Mouse (Mus musculus): ENCODE data around the gene Mtg2.

The Mtg2 gene

DNA sequence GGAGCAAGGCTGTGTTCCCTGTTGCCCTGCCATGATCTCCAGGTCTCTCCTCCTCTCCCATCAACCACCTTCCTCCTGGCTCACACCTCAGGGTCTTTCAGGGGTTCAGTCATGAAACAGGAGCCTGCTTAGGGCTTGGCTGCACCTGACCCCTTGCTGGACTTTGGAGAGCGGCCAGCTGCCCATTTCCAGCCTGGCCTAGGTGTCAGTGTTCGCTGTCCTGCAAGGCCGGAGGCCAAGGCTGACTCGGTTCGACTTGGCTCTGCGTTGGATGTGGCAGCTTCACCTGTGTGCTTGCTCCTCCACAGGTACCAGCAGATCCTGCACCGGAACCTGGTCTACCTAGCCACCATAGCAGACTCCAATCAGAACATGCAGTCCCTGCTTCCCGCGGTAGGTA lies 17.4 kb upstream of the Mtg2 start:
- no peak for DNase-seq

DNA sequence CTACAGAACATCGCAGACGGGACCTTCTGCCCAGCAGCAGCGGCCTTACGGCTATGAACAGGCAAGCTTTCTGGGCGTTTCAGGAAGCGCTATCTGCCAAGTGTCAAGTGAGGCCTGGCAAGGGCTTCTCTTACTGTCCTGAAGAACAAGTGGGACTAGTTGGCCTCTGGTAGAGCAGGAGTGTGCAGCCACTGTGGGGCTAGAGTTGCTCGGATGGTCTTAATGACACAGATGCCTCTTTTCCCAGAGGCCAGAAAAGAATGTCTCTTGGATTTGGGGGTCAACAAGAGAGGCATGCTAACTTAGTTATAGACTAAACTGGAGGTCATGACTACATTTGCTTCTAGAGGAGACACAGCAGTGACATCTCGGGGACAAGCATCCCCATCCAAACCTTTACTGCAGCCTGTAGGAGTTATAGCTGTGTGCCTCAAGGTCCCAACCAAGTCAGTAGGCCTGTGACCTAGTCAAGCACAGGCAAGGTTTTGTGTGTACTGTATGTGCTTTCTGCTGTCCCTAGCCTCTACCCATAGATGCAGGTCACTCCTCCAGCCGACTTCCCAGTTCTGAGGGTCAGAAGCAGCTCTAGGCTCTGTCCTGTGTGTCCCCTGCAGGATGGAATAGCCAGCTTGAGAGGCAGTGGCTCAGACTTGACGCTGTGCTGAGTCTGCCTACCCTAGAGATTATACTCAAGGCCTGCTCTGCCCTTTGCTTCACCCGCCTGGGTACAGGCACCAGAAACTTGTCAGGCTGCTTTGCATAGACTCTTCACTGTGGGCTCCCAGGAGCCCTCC lies 6.9 kb upstream of the Mtg2 start:
- DNase-seq: no peak

DNA sequence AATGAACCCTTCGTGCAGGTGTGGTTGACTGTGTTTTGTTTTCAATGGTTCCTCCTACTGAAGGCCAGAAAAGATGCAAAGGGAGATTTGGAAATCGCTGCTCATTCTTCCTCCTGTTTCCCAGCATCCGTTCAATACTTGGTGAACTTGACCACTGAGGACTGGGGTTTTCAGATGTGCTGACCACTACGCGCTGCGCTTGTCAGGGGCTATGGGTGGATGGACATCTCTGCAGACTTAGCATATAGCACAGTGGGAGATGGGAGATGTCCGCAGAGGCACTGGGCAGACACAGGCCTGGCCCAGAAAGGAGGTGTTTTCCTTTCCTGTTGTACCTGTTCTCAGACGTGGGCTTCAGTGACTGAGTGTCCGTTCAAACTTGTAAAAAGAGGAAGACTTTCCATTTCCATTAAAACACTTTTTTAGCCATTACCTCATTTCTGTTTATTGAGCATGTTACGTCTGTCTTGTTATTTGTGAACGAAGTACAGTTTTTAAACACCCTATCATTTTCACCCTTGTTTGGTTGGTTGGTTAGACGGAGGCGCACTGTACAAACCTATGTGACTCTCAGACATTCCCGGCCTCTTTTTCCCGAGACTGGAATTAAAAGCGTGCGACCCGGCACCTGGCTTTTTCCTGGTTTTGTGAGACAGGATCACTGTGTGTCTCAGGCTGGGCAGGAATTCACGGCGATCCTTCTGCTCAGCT lies 463 bp upstream of the Mtg2 start:
- no peak for DNase-seq

DNA sequence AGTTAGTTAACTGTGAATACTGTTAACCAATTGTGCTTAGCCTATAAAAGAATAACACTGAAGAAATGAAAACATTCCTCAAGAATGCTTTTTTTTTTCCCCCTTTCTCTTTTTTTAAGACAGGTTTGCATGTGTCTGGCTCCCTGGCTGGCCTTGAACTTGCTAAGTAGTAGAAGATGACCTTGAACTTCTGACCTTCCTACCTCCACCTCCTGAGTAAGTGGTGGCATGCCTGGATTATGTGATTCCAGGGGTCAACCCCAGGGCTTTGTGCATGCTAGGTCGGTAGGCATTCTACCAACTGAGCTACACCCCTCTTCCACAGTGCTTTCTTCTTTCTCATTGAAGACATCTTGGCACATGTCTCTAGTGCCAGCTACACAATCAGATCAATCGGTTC lies 1.3 kb downstream of the Mtg2 start:
- DNase-seq: no peak

DNA sequence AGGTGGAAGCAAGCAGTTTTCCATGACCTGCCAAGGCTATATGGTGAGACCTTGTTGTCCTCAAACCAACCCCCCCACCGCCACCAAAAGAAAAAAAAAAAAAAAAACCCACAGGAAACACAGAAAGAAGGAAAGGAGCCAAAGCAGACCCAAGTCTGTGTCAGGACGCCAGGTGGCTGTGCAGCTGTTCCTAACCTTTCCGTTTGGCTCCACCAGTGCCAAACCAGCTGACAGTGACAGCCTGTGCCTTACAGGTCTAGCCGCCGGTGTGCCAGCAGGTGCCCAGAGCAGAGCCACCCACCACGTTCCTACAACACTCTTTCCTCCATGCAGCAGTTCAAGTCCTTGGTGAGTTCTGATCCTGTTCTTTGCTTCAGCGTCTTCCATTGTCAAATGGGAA lies 2.5 kb downstream of the Mtg2 start:
- peak; percentile 47 for DNase-seq

DNA sequence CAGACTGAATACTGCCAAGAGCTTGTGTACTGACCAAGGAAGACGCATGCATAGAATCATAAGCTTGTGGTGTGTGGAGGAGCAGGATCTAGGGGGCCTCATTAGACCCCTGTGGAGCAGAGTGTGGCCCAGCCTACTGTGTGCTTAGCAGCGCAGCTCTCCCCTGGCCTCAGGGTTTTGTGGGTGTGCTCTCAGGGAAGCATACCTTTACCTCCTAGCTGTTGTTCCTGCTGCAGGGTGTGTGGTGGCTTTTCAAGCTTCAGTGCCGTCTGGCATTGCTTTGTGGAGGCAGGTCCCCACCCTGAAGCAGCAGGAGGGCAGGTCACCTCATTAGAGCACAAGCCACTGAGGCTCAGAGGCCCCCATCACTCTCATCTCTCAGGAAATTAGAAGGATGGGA lies 7.2 kb downstream of the Mtg2 start:
- no peak for DNase-seq

DNA sequence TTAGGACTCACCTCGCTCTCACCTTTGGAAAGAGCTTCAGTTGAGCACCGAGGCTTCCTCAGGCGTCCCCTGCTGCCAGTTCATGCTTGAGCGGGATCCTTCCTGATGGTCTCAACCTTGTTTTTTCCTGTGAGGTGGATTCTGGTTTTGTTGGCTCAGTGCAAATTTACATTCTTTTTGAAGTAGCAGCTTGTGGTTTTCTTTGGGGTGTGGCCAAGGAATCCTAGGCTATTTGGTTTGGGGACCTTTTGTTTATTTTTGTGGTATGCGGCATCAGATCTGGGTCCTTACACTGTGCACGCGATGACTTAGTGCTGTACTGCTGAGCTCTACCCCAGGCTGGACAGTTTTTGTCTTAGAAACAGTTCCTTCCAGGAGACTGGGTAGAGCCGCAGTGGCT lies 10.3 kb downstream of the Mtg2 start:
- DNase-seq: no peak

DNA sequence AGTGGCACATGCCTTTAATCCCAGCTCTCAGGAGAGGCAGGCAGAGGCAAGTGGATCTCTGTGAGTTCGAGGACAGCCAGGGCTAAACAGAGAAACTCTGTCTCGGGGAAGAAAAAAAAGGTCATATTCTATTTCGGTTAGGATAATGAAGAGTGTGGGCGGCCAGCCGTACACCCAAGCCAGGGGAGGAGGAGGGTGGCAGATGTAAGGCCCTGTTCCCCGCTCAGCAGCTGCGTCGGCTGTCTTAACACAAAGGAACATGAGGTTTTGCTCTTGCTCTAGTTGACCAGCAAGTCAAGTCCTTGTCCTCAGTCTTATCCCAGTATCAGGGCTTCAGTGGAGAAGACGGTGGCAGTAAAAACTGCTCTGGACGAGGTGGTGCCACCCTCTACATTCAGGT lies 12.7 kb downstream of the Mtg2 start:
- no peak for DNase-seq

DNA sequence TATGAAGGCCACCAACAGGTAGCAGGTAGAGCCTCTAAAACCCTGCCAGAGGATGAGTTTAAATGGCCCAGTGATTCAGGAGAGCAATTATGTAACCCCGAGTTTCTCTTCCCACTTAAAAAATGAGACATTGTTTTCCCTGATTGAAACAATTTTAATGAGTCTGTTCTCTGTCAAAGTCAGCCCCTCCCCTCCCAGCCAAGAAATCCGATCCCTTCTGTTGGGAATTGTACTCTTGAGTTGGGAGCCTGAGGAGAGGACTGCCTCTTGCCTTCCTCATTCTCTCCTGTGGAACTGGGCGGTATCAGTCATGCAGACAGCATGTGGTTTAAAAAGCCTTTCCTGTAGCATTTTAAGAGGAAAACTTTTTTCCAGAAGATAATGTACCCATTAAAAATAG lies 14.2 kb downstream of the Mtg2 start:
- DNase-seq: no peak

DNA sequence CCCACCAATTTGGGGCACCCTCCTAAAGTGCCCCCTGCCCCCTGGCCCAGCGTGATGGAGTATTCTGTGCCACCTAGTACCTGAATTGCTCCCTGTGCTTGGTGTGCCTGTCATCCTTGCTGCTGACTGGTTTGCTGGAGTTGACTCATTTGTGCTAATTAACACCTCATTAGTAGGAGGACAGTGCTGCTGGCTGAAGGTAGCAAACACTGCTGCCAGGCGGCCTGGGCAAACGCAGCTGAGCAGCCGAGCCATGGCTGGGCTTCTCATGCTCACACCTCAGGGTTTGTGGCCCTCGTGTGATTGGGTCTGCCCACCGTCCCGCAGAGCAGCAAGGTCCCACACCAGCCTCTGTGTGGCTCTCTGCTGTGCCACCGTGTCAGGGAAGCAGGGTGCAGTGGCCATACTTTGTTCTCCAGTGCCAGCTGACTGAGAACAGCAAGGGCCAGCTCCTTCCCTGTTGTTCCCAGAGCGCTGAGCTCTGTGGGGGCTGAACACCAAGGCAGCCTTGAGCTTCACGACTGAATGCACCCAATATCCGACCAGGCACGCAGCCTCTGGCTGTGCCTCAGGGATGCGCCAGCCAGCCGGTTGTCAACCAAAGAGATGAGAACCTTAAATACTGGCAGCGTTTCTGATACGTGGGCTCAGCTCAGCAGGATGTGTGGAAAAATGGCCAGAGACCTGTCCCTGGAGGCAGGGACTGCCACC lies 15.7 kb downstream of the Mtg2 start:
- no peak for DNase-seq

DNA sequence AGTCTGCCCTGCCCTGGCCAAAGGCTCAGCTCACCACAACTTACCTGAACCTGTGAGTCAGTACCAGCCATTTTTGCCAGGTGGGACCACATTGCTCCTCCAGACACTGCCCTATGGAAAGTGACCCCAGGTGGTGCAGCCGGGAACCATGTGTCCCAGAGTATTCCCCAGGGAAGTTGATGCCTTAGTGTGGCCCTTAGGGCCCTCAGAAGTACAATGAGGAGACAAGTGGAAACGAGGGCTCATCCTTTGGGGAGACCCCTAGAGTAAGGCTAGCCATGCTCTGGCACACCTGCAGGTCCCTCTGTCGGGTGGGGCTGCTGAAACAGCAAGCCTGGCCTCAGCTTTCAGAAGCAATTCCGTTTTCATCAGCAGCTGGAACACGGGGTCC lies 16.2 kb downstream of the Mtg2 start:
- no peak for DNase-seq

DNA sequence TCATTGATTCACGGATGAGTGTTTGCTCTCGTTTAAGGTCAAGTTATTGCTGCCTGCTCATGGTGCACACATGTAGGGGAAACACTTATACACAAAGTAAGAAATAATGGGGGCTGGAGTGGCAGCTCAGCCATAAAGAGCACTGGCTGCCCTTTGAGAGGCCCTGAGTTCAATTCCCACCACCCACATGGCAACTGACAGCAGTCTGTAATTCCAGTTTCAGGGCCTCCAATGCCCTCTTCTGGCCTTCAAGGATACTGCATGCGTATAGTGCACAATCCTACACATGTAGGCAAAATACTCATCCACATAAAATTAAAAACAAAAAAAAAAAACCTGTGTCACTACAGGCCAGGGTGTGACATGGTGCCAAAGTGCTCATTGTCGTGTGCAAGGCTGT lies 17.1 kb downstream of the Mtg2 start:
- no peak for DNase-seq

DNA sequence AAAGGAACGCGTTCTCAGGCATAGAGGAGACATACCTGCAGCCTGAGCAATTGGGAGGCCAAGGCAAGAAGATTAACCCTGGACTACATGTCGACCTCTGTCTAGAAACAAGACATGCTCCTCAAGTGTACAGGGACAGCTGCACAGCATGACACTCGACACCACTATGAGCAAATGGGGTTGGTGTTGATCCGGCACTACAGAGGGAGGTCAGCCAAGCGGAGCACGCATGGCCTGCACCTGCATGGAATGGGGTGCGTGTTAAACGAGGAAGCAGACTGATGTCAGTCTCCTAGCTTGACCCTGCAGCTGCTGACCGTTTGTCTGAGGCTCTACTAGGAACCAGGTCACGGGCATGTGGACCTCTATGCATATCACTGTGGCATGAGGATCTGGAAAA lies 19.9 kb downstream of the Mtg2 start:
- DNase-seq: no peak

DNA sequence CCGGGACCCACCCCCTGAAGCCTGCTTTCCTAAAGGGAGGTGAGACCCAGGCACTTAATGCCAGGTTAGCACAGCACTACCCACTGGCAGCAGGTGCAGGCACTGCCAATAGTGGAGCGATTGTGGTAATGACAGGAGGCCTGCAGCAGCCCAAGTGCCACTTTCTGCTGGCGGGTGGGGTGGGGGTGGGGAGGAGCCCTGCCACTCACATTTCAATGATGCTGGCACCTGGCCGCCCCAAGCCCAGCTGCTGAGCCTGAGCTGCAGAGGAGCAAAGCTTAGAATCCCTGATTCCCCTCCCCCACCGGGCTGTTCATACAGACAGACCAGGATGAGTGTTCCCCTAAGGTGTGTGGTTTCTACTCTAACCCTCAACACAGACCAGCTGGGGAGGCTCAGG lies 25.3 kb downstream of the Mtg2 start:
- DNase-seq: peak; percentile 88

DNA sequence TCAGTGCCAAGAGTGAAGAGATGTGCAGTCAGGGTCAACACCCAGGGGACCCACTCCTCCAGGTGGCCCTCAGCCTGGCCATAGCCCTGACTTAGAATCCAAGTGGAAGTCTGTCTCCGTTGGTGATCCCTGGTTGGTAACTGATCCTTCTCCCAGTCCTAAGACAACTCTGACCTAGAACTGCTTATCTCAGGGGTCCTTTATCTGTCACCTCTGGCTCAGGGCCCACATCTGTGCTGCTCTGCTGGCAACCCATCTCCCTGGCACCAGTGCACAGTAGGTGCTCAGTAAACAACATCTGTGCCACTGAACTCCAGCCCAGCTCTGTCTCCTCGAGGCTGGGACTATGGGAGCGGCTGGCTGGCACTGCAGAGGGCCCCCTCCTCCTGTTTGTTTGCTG lies 27.2 kb downstream of the Mtg2 start:
- peak; percentile 35 for DNase-seq

DNA sequence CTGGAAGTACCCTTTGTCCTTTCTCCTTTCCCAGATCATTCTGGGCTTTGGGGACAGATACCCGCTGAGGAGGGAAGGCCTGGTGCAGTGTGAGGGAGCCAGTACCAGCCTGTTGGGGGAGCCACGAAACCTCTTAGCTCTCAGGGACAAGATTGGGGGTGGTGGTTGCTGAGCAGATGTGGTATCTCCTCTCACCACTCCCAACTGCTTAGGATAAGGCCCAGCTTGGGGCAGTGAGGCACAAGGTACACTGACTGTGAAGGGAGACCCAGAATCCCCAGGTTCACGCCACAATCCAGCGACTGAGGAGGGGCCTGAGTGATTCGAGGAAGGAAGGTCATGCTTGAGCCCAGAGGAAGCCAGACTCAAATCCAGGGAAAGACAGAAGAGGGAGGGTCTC lies 27.8 kb downstream of the Mtg2 start:
- DNase-seq: peak; percentile 49

DNA sequence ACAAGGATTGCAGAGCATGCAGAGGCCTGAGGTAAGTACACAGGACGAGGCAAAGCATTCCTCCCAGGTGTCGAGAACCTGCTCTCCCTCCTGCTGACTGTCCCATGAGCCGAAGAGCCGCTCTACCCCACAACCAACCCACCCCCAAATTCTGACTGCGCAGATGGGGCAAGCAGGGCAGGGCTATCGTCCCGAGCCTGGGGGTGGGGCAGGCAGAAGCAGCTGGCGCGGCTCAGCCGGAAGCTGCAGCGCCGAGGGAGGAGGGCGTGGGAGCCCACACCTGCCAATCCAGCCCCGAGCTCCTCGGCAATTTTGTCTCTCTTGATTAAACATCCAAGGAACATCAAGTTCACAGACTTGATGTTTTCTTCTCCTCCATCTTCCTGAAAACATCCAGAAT lies 29.1 kb downstream of the Mtg2 start:
- DNase-seq: peak; percentile 89

DNA sequence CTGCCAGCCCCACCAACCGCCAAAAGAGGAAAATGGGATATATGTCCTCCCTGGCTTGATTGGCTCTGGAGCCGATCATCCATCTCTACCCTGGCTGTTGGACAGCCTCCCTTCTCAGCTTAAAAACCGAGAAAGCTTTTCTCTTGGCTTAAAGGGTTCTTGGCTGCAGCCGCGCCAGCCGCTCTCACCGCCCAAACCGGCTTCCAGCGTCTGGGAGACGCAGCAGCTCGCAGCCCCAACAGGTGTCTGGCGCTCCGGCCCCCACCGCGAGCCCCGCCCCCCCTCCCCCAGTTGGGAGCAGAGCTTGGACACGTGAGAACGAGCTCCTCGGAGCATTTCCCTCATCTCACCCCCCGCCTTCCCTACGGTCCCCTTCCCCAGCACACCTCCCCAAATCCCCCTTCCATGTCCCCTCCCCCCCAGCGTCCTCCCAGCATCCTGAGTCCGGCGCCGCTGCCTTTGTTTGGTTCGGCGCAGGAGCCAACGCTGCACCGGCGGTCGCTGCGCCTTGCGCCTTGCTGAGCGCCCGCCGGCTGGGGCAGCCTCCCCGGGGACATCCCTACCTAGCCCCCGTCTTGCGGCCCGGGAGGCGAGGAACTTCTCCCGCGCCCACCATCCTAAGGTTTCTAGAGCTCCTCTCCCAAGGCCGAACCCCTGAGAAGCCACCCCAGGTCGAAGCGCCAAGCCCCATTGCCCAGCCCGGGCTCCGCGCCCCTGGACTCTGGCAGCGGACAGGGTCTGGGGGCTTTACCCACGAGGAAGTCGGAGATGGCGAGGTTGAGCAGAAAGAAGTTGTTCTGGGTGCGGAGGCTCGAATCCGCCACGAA lies 33.0 kb downstream of the Mtg2 start:
- peak; percentile 41 for DNase-seq

DNA sequence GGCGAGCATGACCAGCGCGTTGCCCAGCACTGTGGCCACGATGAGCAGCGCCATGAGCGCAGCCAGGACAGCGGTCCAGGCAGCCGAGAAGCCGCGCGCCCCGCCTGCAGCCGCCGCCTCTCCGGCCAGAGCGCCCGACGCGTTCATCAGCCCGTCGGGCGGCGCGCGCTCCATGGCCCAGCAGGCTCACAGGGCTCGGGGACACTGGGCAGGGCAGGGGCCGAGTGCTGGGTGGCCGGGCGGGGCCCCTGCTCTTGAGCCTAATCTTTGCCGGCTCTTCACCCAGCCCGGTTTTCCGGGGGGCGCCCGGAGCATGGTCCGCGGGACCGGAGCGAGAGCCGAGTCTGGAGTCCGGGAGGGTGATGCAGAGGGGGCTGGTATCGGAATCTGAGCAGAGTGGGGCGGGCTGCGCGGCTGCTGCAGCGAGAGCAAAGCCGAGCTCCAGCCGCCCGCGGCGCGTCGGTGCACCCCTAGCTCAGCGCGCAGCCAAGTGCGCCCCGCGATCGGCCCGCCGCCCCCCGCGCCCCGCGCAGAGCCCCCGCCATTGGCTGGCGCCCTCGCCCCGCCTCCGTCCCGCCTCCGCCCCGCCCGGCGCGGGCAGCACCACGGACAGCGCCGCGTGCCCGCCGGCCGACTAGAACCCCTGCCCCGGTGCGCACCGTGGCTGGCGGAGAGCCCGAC lies 33.7 kb downstream of the Mtg2 start, which contains the start of gene Hrh3:
TSS of gene Hrh3 (minus strand) at position 511 of the 681 bp plus-strand sequence.
- peak; percentile 92 for DNase-seq

DNA sequence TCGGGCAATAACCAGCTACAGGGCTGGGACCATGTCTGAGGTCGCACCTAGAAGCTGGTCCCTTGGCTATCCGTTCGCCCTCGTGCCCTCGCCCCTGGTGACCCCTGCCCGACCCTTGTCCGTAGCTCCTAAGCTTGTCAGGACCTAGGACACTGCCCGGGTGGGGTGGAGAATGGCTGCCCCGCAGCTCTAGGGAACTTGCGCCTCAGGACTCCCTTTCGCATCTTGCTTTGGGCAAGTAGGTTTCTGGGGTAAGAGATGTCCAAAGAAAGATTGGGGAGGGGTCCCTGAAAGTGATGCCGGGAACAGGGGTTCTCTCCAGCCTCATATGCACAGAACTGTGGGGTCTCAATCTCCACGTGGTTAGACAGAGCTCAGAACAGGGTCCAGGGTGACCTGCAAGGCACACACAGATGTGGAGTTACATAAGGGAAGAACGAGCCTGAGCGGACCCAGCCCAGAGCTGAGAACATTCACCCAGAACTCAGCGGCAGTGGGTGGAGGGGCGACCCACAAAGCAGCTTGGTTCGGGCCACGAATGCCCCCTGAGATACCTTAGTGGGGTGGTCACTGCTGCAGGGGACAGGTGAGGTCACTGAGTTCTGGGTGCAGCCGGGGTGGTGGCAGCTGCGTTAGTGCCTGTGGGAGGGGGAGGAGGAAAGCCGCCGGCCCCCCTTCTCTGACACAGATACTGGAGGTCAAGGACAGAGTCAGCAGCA lies 34.4 kb downstream of the Mtg2 start:
- peak; percentile 33 for DNase-seq

DNA sequence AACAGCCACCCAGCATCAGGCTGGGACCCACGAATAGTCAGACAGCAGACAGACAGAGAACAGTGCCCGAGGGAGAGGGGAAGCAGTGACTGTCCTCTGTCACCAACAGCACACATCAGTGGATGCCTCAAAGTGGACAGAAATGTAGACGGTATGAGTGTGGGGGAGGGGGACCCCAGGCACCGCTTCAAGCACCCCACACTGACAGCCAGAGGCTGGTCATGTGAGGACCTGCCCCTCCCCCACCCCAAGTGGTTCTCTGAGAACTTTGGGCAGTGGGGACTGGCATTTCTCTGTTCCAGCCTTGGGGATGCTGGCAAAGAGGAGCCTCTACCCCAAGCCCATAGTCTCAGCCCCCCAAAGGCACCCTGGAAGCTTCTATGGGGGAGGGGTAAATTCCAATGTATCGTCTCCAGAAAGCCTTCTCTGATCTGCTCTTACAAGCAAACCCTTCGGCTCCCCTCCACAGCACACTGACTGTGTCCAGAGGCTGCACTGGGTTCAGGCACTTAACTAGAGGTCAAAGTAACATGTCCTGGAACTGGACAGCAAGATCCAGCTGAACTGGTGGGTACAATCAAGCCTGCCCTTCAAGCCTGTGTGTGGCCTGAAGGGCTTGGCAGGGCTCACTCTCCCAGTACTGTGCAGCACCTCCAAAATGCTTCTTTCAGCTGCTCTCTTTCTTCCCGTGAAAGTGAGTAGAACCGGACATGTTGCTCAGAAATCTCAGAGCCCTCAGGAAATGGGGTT lies 35.2 kb downstream of the Mtg2 start:
- no peak for DNase-seq
